Mouse (Mus musculus) urinary bladder, postnatal 14 days (tissue): Measurements from ENCODE around the gene Myo5a.
A peak's percentile ranks its signal among the peaks of the same experiment; 100 is the strongest.

Experiments used
- DNase-seq: peaks from one replicate; pipeline ENCODE4 v3.0.0; 2021; ENCODE audit warnings: low spot score

Gene Myo5a

DNA sequence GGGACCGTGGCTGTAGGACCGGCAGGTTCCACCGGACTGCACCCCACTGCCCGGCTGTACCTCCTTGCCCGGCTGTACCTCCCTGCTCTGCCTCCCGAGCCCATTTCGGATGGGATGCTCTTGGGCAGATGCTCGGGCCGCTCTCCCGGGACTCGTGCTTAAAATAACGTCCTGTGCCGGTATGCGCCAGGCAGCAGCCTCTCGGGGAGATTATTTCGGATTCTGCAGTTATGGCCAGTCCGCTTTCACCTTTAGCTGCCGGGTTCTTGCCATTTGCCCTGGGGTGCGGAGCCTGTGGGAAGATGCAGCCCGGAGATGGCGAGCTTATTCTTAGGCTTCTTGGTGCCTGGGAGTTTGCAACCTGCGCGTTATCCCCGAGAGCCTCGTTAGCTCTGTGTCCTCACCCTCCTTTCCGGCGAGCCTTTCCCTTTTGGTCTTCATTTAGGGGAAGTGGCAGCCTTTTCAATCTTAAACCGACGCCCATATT lies 934 bp downstream of the Myo5a start:
- peak; percentile 18 for DNase-seq

GRCm38 (mm10) chr9:75072361-75072760 lies 1.5 kb downstream of the Myo5a start:
- no peak for DNase-seq

GRCm38 (mm10) chr9:75077191-75077590 lies 6.4 kb downstream of the Myo5a start:
- DNase-seq, result no peak

- DNase-seq, result no peak
Measured at GRCm38 (mm10) chr9:75085242-75085824, 14.5 kb downstream of the Myo5a start.

DNA sequence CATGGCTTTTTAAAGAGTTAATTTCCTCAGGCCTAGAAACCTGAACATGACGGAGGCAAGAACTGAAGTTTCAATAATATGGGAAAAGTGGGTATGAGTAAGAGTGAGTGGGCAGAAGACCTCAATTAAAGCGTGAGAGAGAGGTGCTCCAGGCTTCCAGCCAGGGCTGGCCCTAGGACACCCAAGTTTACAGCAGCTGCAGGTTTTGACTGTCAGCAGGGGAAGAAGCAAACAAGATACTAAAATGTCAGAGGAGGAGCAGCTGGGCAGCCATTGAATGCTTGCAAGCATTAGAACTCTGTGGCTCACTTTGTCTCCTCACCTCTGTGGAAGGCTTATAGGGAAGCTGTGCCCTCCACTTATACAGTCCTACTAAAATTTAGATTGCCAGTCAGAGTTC lies 17.0 kb downstream of the Myo5a start:
- DNase-seq, result no peak

DNA sequence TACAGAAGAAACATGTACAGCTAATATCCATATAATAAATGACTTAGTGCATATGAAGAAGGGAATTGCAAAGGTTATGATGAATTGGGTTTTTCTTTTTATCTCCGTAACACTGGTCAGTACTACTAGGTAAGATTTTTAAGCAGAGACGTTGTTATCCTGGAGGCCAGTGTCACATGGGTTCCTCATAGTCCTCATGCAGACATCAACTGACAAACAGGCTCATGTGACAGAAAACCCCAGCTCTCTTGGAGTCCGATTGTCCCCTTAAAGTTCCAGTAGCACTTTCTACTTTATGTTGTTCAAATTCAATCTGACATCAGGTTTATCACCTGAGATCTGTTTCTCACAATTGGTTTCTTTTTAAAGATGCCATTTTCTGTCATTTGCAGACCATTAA lies 18.5 kb downstream of the Myo5a start:
- no peak for DNase-seq

- no peak for DNase-seq
Measured at GRCm38 (mm10) chr9:75092134-75092533, 21.3 kb downstream of the Myo5a start.

DNA sequence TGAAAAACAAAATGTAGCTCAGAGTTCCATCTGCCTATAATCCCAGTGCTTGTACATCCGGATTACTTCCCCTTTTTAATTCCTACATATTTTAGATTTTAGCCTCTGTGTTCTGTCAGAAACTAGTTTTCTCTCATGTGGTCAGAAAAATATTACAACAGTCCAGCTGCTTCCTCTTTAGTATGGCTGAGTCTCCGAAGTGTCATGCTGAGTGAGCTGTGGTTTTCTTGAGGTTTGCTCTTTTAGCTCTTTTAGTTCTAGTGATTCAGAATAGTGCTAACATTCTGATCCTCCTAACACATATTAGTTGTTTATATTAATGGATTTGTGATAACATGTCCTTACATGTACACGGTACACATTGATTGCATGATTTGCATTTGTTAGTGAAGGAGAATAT lies 23.9 kb downstream of the Myo5a start:
- DNase-seq, result no peak

DNA sequence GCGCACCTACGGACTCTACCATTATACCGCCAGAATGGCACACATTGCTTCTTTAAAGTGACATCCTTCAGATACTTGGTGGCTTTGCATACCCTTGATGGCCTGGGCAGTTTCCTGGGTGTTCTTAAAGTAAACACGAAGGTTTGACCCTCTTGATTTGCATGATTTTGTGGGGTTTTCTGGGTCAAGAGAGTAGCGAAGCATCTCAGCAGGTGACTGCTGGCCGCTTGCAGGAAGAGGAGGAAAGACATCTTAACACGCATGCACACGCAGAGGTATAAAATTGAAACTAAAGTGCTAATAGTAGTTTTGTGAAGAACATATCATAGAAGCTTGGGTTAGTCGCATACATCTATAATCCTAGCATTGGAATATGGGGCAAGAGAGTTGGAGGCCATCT lies 28.1 kb downstream of the Myo5a start:
- DNase-seq, result no peak

- no peak for DNase-seq
Measured at GRCm38 (mm10) chr9:75100157-75100781, 29.5 kb downstream of the Myo5a start.

DNA sequence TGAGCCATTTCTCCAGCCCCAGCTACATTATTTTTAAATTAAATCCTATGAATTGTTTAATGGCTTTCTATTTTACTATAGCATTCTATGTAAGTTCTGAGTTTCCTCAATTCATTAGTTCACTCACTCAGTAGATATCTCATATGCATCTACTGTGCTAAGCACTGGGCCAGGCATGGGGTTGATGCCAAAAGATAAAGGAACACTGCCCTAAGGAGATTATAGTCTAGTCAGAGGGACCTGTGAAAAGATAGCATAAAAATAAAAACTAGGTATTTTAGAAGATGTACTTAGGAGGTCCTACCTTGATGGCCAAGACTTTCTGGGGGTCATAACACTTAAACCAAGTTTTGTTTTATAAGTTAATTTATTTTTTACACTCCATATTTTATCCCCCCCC lies 31.3 kb downstream of the Myo5a start:
- no peak for DNase-seq

DNA sequence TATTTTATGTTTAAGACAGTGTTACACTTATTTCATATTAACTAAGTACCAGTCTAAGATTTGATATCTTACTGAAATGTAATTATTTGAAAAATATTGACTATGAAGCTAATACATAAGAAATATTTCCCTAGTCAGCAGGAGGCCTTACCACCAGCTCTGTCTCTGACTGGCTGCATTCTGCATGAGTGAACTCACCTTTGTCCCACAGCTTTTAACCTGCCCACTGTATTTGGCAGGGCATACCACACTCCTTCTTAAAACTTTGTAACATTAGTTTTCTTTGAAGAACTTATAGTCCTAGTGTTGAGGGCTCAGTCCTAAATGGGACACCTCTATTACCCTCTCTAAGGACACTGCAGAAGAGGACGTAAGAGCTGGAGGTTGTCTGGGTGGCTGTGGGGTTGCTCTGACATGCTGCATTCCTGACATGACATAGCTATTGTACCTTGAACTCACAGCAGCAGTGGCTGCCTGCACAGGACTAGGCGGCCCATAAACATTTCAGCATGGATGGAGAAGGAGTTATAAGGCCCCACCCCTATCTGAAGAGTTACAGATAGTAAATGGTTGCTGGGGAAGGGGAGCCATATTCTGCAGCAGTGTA lies 45.9 kb downstream of the Myo5a start:
- DNase-seq, result no peak

DNA sequence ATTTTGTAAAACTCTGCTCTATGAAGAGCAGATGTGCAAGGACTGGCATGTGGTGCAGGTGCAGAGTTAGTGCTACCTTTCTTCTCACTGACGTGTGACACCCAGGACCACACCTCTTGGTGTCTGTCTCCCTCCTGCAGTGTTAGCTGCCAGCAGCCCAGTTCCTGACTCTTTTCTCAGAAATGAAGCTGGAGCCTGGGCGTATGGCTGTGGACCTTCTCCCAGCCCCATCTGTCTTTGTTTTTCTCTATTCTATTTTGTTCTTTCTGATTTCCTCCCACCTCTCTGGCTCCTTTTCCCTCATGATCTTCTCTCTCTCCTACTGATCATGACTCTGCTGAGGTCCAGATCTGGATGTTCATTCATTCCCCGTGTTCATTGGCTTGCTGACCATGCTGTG lies 50.3 kb downstream of the Myo5a start:
- DNase-seq, result no peak

DNA sequence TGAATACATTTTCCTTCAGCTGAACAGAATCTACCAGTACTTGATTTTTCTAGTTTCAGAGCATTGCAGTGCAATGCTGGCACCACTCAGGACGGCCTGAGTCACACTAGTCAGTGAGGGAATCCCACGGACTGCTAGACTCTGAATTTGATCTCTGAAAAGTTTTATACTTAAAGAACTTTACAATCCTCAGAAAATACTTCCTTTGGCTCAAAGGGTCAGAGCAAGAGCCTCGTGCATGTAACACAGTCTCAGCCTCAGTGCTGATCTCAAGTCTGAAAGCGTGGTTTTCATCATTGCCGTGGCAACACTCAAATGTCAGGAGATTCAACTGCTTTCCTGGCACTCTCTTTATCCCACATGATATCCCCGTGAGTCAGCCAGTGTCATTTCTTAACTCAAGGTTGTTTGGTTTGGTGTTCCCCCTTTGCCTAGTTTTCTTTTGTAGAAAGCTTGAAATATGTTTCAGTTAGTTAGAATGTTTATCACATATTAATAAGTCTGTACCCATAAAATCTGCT lies 53.4 kb downstream of the Myo5a start:
- no peak for DNase-seq

GRCm38 (mm10) chr9:75130553-75130952 lies 59.7 kb downstream of the Myo5a start:
- no peak for DNase-seq

DNA sequence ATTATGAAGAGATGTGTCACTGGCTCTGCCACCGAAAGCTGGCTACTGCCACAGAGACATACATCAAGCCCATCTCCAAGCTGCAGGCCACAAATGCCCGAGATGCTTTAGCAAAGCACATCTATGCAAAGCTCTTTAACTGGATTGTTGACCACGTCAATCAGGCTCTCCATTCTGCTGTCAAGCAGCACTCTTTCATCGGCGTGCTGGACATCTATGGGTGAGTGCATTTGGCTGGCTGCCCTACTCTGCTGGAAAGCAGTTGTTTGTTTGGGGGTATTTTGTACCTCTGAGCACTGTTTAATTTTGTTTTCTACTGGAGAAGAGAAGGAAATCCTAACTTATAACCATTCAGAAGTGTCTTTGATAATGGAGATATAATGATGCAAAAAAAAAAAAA lies 76.1 kb downstream of the Myo5a start:
- DNase-seq, result no peak

GRCm38 (mm10) chr9:75160525-75160924 lies 89.7 kb downstream of the Myo5a start:
- DNase-seq, result no peak

- no peak for DNase-seq
Measured at GRCm38 (mm10) chr9:75163650-75164049, 92.8 kb downstream of the Myo5a start.

DNA sequence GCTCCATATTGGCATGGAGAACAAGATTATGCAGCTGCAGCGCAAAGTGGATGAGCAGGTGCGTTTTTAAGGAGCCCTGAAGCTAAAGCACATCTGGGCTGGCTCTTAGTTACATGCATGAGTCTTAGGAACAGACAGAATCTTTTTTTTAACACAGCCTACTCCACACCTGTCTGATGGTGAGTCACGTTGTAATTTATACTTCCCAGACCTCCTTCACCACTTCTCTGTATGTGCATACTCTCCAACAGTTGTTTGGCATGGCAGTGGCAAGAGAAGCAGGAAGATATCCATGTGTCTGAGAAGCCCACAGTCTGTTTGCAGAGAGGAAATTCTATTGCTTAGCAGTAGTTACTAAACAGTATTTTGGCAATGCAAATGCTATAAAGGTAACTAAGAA lies 100.9 kb downstream of the Myo5a start:
- DNase-seq, result no peak

- no peak for DNase-seq
Measured at GRCm38 (mm10) chr9:75187646-75188260, 116.9 kb downstream of the Myo5a start.

DNA sequence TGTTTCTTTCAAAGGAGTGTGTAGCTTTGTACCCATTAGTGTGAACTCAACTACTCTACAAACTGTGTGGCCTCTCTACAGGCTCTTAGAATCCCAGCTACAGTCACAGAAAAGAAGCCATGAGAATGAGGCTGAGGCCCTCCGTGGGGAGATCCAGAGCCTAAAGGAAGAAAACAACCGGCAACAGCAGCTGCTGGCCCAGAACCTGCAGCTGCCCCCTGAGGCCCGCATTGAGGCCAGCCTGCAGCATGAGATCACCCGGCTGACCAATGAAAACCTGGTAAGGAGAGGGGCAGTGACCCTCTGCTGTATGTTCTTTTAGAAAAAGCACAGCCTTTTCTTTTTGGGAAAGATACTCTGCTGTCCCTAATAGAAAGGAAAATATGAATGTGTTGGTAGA lies 123.0 kb downstream of the Myo5a start:
- no peak for DNase-seq

DNA sequence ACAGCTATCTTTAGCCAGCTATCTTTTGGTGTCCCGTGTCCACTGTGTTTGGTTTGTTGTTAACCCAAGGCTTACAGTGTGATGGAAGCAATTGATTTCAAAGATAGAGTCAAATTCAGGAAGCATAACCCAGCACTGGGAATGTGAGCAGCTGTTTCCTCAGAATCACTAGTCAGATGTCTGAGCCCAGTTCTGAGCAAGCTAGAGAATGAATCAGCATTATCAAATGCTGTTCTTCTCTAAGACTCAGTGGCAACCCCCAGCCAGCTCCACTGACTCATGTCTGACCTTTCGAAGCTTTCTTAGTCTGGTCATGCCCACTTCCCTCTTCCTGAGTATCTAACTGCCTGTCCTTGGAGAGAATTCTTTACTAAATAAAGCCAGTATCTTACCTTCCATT lies 125.5 kb downstream of the Myo5a start:
- DNase-seq, result peak; percentile 37

GRCm38 (mm10) chr9:75197297-75197696 lies 126.5 kb downstream of the Myo5a start:
- DNase-seq, result peak; percentile 37
